20 mouse cellular contexts compared by ENCODE assay signal in genomic region chr2:68229081-68229480, GRCm38 (mm10).
DNase-seq lines count a peak whose midpoint lies in the region; ATAC-seq and TF ChIP-seq lines count a peak whose summit lies in the region.
"Had no signal": no experiment of that assay in that cellular context is flagged by ENCODE, and none has a peak within 500 bp of the region (broad histone marks: within the 10 kb centered on the region; RNA-seq: fewer than 3 reads in every experiment).

No protein-coding gene starts in this region.

- H3K27me3 ChIP-seq in hindbrain, embryonic 16.5 days (replicated peaks; ENCODE audit: control insufficient read depth, insufficient read depth, low read length): no peaks in the 10 kb centered on the region
- no peaks in the 10 kb centered on the region for H3K27me3 ChIP-seq in hindbrain, postnatal 0 days (ENCODE audit: insufficient read depth, low read length)
- no peaks in the 10 kb centered on the region for H3K27me3 ChIP-seq in kidney, embryonic 16.5 days (ENCODE audit: insufficient read depth, low read length)
- no peaks in the 10 kb centered on the region for H3K27me3 ChIP-seq in kidney, embryonic 15.5 days
- H3K27me3 ChIP-seq in neural tube, embryonic 11.5 days (ENCODE audit: control insufficient read depth, insufficient read depth, low read length): no peaks in the 10 kb centered on the region
- H3K27me3 ChIP-seq: embryonic facial prominence, embryonic 12.5 days; forebrain, embryonic 13.5 days; forebrain, embryonic 15.5 days had no signal

- no peak overlapping the region for H3K9ac ChIP-seq in hindbrain, embryonic 16.5 days (ENCODE audit: low read depth, low read length)
- no peak overlapping the region for H3K9ac ChIP-seq in hindbrain, postnatal 0 days (replicated peaks; ENCODE audit: low read length)
- no peak overlapping the region for H3K9ac ChIP-seq in kidney, embryonic 16.5 days (replicated peaks; ENCODE audit: low read length)
- no peak overlapping the region for H3K9ac ChIP-seq in kidney, embryonic 15.5 days
- no peak overlapping the region for H3K9ac ChIP-seq in neural tube, embryonic 11.5 days (ENCODE audit: low read length)
- H3K9ac ChIP-seq: embryonic facial prominence, embryonic 12.5 days; forebrain, embryonic 13.5 days; forebrain, embryonic 15.5 days had no signal

- no peak overlapping the region for H3K4me2 ChIP-seq in hindbrain, embryonic 16.5 days (ENCODE audit: low read length)
- no peak overlapping the region for H3K4me2 ChIP-seq in hindbrain, postnatal 0 days (ENCODE audit: low read depth, low read length)
- no peak overlapping the region for H3K4me2 ChIP-seq in kidney, embryonic 16.5 days (replicated peaks; ENCODE audit: low read depth, low read length)
- H3K4me2 ChIP-seq in kidney, embryonic 15.5 days: no peak overlapping the region
- no peak overlapping the region for H3K4me2 ChIP-seq in neural tube, embryonic 11.5 days (ENCODE audit: low read depth)
- H3K4me2 ChIP-seq: embryonic facial prominence, embryonic 12.5 days; forebrain, embryonic 13.5 days; forebrain, embryonic 15.5 days had no signal

- no peak overlapping the region for H3K27ac ChIP-seq in hindbrain, embryonic 16.5 days (ENCODE audit: low read depth, low read length)
- H3K27ac ChIP-seq in hindbrain, postnatal 0 days: no peak overlapping the region
- H3K27ac ChIP-seq in kidney, embryonic 16.5 days (ENCODE audit: low read length): 0 out of 2 replicates have a peak overlapping the region, but pooled peaks have one; percentile 31
- H3K27ac ChIP-seq in kidney, embryonic 15.5 days: no peak overlapping the region
- H3K27ac ChIP-seq in neural tube, embryonic 11.5 days (ENCODE audit: low read depth, low read length): no peak overlapping the region
- H3K27ac ChIP-seq: embryonic facial prominence, embryonic 10.5 days; embryonic facial prominence, embryonic 12.5 days; forebrain, embryonic 13.5 days; forebrain, embryonic 15.5 days had no signal

- no peaks in the 10 kb centered on the region for H3K36me3 ChIP-seq in hindbrain, embryonic 16.5 days (ENCODE audit: control insufficient read depth, insufficient read depth, low read length)
- no peaks in the 10 kb centered on the region for H3K36me3 ChIP-seq in hindbrain, postnatal 0 days (ENCODE audit: insufficient read depth, low read length)
- H3K36me3 ChIP-seq in kidney, embryonic 16.5 days (ENCODE audit: insufficient read depth, low read length): no peaks in the 10 kb centered on the region
- no peaks in the 10 kb centered on the region for H3K36me3 ChIP-seq in kidney, embryonic 15.5 days
- no peaks in the 10 kb centered on the region for H3K36me3 ChIP-seq in neural tube, embryonic 11.5 days (ENCODE audit: control insufficient read depth, insufficient read depth, low read length)
- H3K36me3 ChIP-seq: embryonic facial prominence, embryonic 12.5 days; forebrain, embryonic 15.5 days had no signal

- H3K9me3 ChIP-seq in hindbrain, embryonic 16.5 days (ENCODE audit: control insufficient read depth, low read length): no peaks in the 10 kb centered on the region
- no peaks in the 10 kb centered on the region for H3K9me3 ChIP-seq in hindbrain, postnatal 0 days (ENCODE audit: low read length)
- no peaks in the 10 kb centered on the region for H3K9me3 ChIP-seq in kidney, embryonic 16.5 days (ENCODE audit: low read length)
- H3K9me3 ChIP-seq in kidney, embryonic 15.5 days (replicated peaks): no peaks in the 10 kb centered on the region
- no peaks in the 10 kb centered on the region for H3K9me3 ChIP-seq in neural tube, embryonic 11.5 days (ENCODE audit: control insufficient read depth, low read length)
- H3K9me3 ChIP-seq: embryonic facial prominence, embryonic 10.5 days; embryonic facial prominence, embryonic 12.5 days; forebrain, embryonic 13.5 days; forebrain, embryonic 15.5 days had no signal

- no peaks in the 10 kb centered on the region for H3K4me1 ChIP-seq in hindbrain, embryonic 16.5 days (ENCODE audit: control insufficient read depth, insufficient read depth, low read depth, low read length)
- H3K4me1 ChIP-seq in hindbrain, postnatal 0 days (ENCODE audit: insufficient read depth, low read length): no peaks in the 10 kb centered on the region
- no peaks in the 10 kb centered on the region for H3K4me1 ChIP-seq in kidney, embryonic 16.5 days (ENCODE audit: insufficient read depth, low read length)
- H3K4me1 ChIP-seq in kidney, embryonic 15.5 days: peaks cover 6% of the 10 kb centered on the region
- no peaks in the 10 kb centered on the region for H3K4me1 ChIP-seq in neural tube, embryonic 11.5 days (ENCODE audit: control insufficient read depth, insufficient read depth, low read length)
- H3K4me1 ChIP-seq: embryonic facial prominence, embryonic 10.5 days; embryonic facial prominence, embryonic 12.5 days; forebrain, embryonic 13.5 days; forebrain, embryonic 15.5 days had no signal

- ATAC-seq in hindbrain, embryonic 16.5 days: peak; percentile 69; the same call in 1 of the 2 replicates
- no peak for ATAC-seq in hindbrain, postnatal 0 days
- no peak for ATAC-seq in kidney, embryonic 16.5 days (ENCODE audit: low FRiP score, low TSS enrichment)
- no peak for ATAC-seq in kidney, embryonic 15.5 days (replicated peaks; ENCODE audit: low FRiP score)
- ATAC-seq in neural tube, embryonic 11.5 days (ENCODE audit: insufficient read depth, low FRiP score, low TSS enrichment): no peak
- ATAC-seq: activated CD4-positive, CD25-positive, alpha-beta regulatory T cell, adult 4 months; forebrain, embryonic 13.5 days; forebrain, embryonic 15.5 days had no signal

- no peak overlapping the region for H3K4me3 ChIP-seq in hindbrain, embryonic 16.5 days (ENCODE audit: low read length)
- no peak overlapping the region for H3K4me3 ChIP-seq in hindbrain, postnatal 0 days (ENCODE audit: low read length)
- no peak overlapping the region for H3K4me3 ChIP-seq in kidney, embryonic 16.5 days (ENCODE audit: low read length)
- H3K4me3 ChIP-seq in kidney, embryonic 15.5 days (replicated peaks): no peak overlapping the region
- H3K4me3 ChIP-seq in neural tube, embryonic 11.5 days (ENCODE audit: low read depth, low read length): no peak overlapping the region
- H3K4me3 ChIP-seq: embryonic facial prominence, embryonic 10.5 days; embryonic facial prominence, embryonic 12.5 days; forebrain, embryonic 13.5 days; forebrain, embryonic 15.5 days had no signal

- WGBS in hindbrain, embryonic 16.5 days: 75% methylated on average over 2 of the region's 2 CpGs
- 62% methylated on average over 2 of the region's 2 CpGs for WGBS in hindbrain, postnatal 0 days
- WGBS in kidney, embryonic 16.5 days: 61% methylated on average over 2 of the region's 2 CpGs
- WGBS in kidney, embryonic 15.5 days: 52% methylated on average over 2 of the region's 2 CpGs
- WGBS in neural tube, embryonic 11.5 days: 75% methylated on average over 2 of the region's 2 CpGs

- no peak for TF ChIP-seq CTCF in hindbrain, postnatal 0 days (IDR thresholded peaks at IDR 0.05; ENCODE audit: low read depth)

- no peak for DNase-seq in hindbrain, postnatal 0 days (ENCODE audit: low spot score)
- DNase-seq in neural tube, embryonic 11.5 days (ENCODE audit: low spot score): peak; percentile 8
- no peak for DNase-seq in neural tube, embryonic 10.5 days (ENCODE audit: extremely low spot score, low spot score)
- DNase-seq in frontal cortex, postnatal 14 days (ENCODE audit: low spot score in 2 of 2): no peak
- DNase-seq: adrenal gland, adult 8-10 months; adrenal gland, postnatal 14 days; adrenal gland, postnatal 36 days; cerebellum, adult 11-12 months; cerebellum, adult 2 months; cerebellum, adult 9-10 months; cerebellum, postnatal 10 days; cerebellum, postnatal 25 days had no signal
